Mouse (Mus musculus): Measurements from ENCODE around the gene Shisa6. TPM values are rescaled to one million over a fixed set of nuclear protein-coding genes. Genes with fewer than 3 reads are reported as not detected.
"Not testable (repeated sequence)": the region's sequence is repeated elsewhere in the genome, so short reads cannot be mapped to it uniquely, and the experiment has no call there.

The Shisa6 gene
- polyA plus RNA-seq, 1 experiment from 2014 or later, result 0.80 TPM

DNA sequence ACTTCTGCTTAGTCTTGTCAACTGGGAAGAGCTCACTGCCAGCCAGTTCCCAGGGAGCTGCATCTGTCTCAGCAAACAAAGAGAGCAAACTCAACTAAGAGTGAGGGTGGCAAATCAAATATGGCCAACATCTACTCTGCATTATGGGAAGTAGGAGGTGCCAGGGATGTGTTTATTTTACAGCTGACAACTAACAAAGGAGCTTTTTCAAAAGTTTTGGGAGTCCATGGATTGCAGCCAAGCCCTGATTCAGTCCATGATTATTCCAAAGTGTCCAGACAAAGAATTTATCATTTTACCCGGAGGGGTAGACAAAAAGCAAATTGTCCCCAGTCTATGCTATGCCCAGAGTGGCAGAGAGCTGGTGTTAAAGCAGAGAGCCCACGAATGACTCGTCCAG lies 107.5 kb downstream of the Shisa6 start:
- no peaks in the 10 kb centered on the region for H3K36me3 ChIP-seq (ENCODE audit: control insufficient read depth, insufficient read depth, low read length)
- no peak for ATAC-seq (ENCODE audit: insufficient number of reproducible peaks, insufficient read depth, low FRiP score, low read depth)
- no peak overlapping the region for H3K9ac ChIP-seq (replicated peaks; ENCODE audit: low read depth, low read length)
- WGBS, result 56% methylated on average over 3 of the region's 3 CpGs
- H3K4me2 ChIP-seq (replicated peaks; ENCODE audit: low read depth, low read length), result no peak overlapping the region
- no peak overlapping the region for H3K4me3 ChIP-seq (ENCODE audit: low read depth, low read length)
- no peak overlapping the region for H3K27ac ChIP-seq (ENCODE audit: low read length)
- no peaks in the 10 kb centered on the region for H3K4me1 ChIP-seq (ENCODE audit: control insufficient read depth, insufficient read depth, low read length)
- no peaks in the 10 kb centered on the region for H3K27me3 ChIP-seq (ENCODE audit: control insufficient read depth, insufficient read depth, low read length)
- H3K9me3 ChIP-seq (ENCODE audit: control insufficient read depth, low read depth, low read length), result no peaks in the 10 kb centered on the region

GRCm38 (mm10) chr11:66408721-66409120 lies 117.0 kb downstream of the Shisa6 start:
- WGBS, result 36% methylated on average over 6 of the region's 6 CpGs
- not testable (repeated sequence) for H3K9me3 ChIP-seq (ENCODE audit: control insufficient read depth, low read depth, low read length); H3K9ac ChIP-seq (replicated peaks; ENCODE audit: low read depth, low read length); H3K27ac ChIP-seq (ENCODE audit: low read length); H3K27me3 ChIP-seq (ENCODE audit: control insufficient read depth, insufficient read depth, low read length); ATAC-seq (ENCODE audit: insufficient number of reproducible peaks, insufficient read depth, low FRiP score, low read depth); H3K4me1 ChIP-seq (ENCODE audit: control insufficient read depth, insufficient read depth, low read length); H3K36me3 ChIP-seq (ENCODE audit: control insufficient read depth, insufficient read depth, low read length); H3K4me2 ChIP-seq (replicated peaks; ENCODE audit: low read depth, low read length); H3K4me3 ChIP-seq (ENCODE audit: low read depth, low read length)

DNA sequence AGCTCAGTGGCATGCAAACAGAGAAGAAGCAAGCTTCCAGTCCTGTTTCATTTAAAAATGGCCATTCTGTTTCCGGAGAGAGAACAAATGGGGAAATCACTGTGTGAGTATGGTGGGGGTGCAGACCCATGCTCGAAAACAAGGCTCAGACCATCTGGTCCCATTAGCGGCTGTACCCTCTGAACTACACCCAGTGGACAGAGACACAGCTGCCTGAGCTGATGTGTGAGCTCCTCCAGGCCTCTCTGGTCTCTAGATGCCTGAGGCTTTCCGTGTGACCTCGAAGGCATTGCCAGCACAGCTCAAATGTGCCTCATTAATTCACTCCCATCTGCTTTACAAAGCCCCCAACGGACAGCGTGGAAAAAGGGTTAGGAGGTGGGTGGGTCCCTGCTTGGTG lies 125.7 kb downstream of the Shisa6 start:
- no peak overlapping the region for H3K9ac ChIP-seq (replicated peaks; ENCODE audit: low read depth, low read length)
- no peaks in the 10 kb centered on the region for H3K4me1 ChIP-seq (ENCODE audit: control insufficient read depth, insufficient read depth, low read length)
- ATAC-seq (ENCODE audit: insufficient number of reproducible peaks, insufficient read depth, low FRiP score, low read depth), result no peak
- 62% methylated on average over 7 of the region's 7 CpGs for WGBS
- H3K27me3 ChIP-seq (ENCODE audit: control insufficient read depth, insufficient read depth, low read length), result no peaks in the 10 kb centered on the region
- no peaks in the 10 kb centered on the region for H3K36me3 ChIP-seq (ENCODE audit: control insufficient read depth, insufficient read depth, low read length)
- no peaks in the 10 kb centered on the region for H3K9me3 ChIP-seq (ENCODE audit: control insufficient read depth, low read depth, low read length)
- no peak overlapping the region for H3K4me2 ChIP-seq (replicated peaks; ENCODE audit: low read depth, low read length)
- no peak overlapping the region for H3K27ac ChIP-seq (ENCODE audit: low read length)
- no peak overlapping the region for H3K4me3 ChIP-seq (ENCODE audit: low read depth, low read length)

- Histone ChIP-seq H3K9ac (replicated peaks; ENCODE audit: low read depth, low read length) (no peak overlapping the region), H3K27me3 (ENCODE audit: control insufficient read depth, insufficient read depth, low read length) (no peaks in the 10 kb centered on the region), H3K9me3 (ENCODE audit: control insufficient read depth, low read depth, low read length) (no peaks in the 10 kb centered on the region), H3K4me3 (ENCODE audit: low read depth, low read length) (no peak overlapping the region), H3K4me2 (replicated peaks; ENCODE audit: low read depth, low read length) (no peak overlapping the region), H3K4me1 (ENCODE audit: control insufficient read depth, insufficient read depth, low read length) (no peaks in the 10 kb centered on the region), H3K27ac (ENCODE audit: low read length) (no peak overlapping the region), H3K36me3 (ENCODE audit: control insufficient read depth, insufficient read depth, low read length) (no peaks in the 10 kb centered on the region)
- no peak for ATAC-seq (ENCODE audit: insufficient number of reproducible peaks, insufficient read depth, low FRiP score, low read depth)
- 54% methylated on average over 3 of the region's 3 CpGs for WGBS
Measured at GRCm38 (mm10) chr11:66387561-66387960, 138.2 kb downstream of the Shisa6 start.

DNA sequence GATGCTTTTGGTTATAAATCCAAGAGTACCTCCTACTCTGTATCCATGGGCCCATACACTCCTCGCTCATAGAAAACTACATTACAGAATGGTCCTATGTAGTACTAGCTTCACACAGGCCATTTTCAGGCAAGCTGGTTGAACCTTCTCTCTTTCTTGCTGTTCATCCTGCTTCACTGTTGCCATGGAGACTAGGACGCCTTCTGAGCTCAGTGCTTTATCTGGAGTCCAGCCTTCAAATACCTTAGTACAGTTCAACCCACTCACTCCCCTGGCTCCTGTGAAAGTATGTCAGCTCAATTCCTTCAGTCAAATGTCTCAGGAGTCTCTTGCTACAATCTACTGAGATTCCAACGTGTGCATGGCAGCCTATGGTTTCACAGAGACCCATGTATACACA lies 154.0 kb downstream of the Shisa6 start:
- H3K27ac ChIP-seq (ENCODE audit: low read length), result no peak overlapping the region
- H3K4me3 ChIP-seq (ENCODE audit: low read depth, low read length), result no peak overlapping the region
- H3K9me3 ChIP-seq (ENCODE audit: control insufficient read depth, low read depth, low read length), result no peaks in the 10 kb centered on the region
- H3K4me2 ChIP-seq (replicated peaks; ENCODE audit: low read depth, low read length), result no peak overlapping the region
- H3K4me1 ChIP-seq (ENCODE audit: control insufficient read depth, insufficient read depth, low read length), result no peaks in the 10 kb centered on the region
- no peaks in the 10 kb centered on the region for H3K36me3 ChIP-seq (ENCODE audit: control insufficient read depth, insufficient read depth, low read length)
- ATAC-seq (ENCODE audit: insufficient number of reproducible peaks, insufficient read depth, low FRiP score, low read depth), result no peak
- WGBS, result 69% methylated on average over 3 of the region's 3 CpGs
- H3K27me3 ChIP-seq (ENCODE audit: control insufficient read depth, insufficient read depth, low read length), result no peaks in the 10 kb centered on the region
- H3K9ac ChIP-seq (replicated peaks; ENCODE audit: low read depth, low read length), result no peak overlapping the region

GRCm38 (mm10) chr11:66369764-66370163 lies 156.0 kb downstream of the Shisa6 start:
- Histone ChIP-seq H3K4me2 (replicated peaks; ENCODE audit: low read depth, low read length) (no peak overlapping the region), H3K4me3 (ENCODE audit: low read depth, low read length) (no peak overlapping the region), H3K27ac (ENCODE audit: low read length) (no peak overlapping the region), H3K9me3 (ENCODE audit: control insufficient read depth, low read depth, low read length) (no peaks in the 10 kb centered on the region), H3K27me3 (ENCODE audit: control insufficient read depth, insufficient read depth, low read length) (no peaks in the 10 kb centered on the region), H3K36me3 (ENCODE audit: control insufficient read depth, insufficient read depth, low read length) (no peaks in the 10 kb centered on the region), H3K9ac (replicated peaks; ENCODE audit: low read depth, low read length) (no peak overlapping the region), H3K4me1 (ENCODE audit: control insufficient read depth, insufficient read depth, low read length) (no peaks in the 10 kb centered on the region)
- no peak for ATAC-seq (ENCODE audit: insufficient number of reproducible peaks, insufficient read depth, low FRiP score, low read depth)
- 81% methylated on average over 4 of the region's 4 CpGs for WGBS

DNA sequence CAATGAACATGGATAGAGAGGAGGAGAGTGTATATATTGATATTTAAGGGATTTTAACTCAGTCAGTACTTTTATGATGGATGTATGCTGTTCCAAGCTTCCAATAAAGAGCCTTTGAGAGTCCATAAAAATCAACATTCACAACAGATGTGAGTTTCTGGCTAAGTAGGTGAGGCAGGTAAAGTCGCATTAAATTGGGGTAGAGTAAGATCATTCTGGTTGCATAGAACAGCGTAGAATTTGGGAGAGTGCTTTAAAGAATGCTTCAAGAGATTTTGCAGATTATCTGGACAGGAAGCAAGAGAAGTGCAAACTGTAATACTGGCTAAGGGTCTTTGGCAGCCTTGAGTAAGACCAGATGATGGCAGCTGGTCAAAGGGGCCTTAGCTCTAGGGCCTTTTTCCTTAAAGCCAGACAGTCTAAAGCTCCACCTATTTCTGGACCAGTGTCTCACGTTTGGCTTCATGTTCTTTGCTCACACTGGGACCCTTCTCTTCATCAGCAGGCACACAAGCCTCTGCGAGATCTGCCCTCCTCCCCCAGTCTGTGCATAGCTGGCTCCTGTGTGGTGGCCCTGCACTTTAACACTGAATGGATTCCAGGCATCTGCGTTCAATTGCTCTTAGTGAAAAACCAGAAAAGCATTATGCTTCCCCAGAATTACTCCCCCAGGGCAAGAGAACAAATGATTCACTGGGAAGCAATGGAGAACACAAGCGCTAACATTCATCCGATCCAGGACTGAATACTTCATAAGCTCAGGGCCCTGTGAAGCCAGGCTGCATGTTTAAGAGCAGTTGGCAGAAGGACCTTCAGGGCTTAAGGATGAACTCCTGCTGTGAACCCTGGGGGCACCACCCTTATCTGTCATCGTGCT lies 158.7 kb downstream of the Shisa6 start:
- no peaks in the 10 kb centered on the region for H3K36me3 ChIP-seq (ENCODE audit: control insufficient read depth, insufficient read depth, low read length)
- H3K4me1 ChIP-seq (ENCODE audit: control insufficient read depth, insufficient read depth, low read length), result no peaks in the 10 kb centered on the region
- WGBS, result 56% methylated on average over 8 of the region's 8 CpGs
- no peaks in the 10 kb centered on the region for H3K27me3 ChIP-seq (ENCODE audit: control insufficient read depth, insufficient read depth, low read length)
- no peak for ATAC-seq (ENCODE audit: insufficient number of reproducible peaks, insufficient read depth, low FRiP score, low read depth)
- H3K9ac ChIP-seq (replicated peaks; ENCODE audit: low read depth, low read length), result no peak overlapping the region
- H3K4me2 ChIP-seq (replicated peaks; ENCODE audit: low read depth, low read length), result no peak overlapping the region
- H3K4me3 ChIP-seq (ENCODE audit: low read depth, low read length), result no peak overlapping the region
- no peaks in the 10 kb centered on the region for H3K9me3 ChIP-seq (ENCODE audit: control insufficient read depth, low read depth, low read length)
- no peak overlapping the region for H3K27ac ChIP-seq (ENCODE audit: low read length)

DNA sequence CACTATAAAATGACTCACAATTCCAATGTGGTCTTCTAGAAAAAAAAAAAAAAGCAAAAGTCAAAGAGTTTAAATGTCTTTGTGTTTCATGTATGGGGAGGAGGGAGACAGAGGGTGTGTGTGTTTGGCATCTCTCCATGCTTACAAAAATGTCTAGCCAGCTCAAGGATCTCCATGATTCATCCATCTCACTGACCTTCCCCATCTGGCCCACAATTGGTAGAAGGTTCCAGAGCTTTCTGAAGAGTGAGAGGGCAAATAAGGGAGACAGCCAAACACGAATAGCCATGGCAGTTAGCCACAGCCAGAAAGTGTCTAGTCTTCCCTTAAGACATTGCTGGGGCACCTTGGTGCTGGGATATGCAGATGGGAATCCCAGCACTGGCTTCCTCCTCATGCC lies 166.0 kb downstream of the Shisa6 start:
- H3K27me3 ChIP-seq (ENCODE audit: control insufficient read depth, insufficient read depth, low read length), result no peaks in the 10 kb centered on the region
- ATAC-seq (ENCODE audit: insufficient number of reproducible peaks, insufficient read depth, low FRiP score, low read depth), result no peak
- H3K4me2 ChIP-seq (replicated peaks; ENCODE audit: low read depth, low read length), result no peak overlapping the region
- H3K9me3 ChIP-seq (ENCODE audit: control insufficient read depth, low read depth, low read length), result no peaks in the 10 kb centered on the region
- H3K4me3 ChIP-seq (ENCODE audit: low read depth, low read length), result no peak overlapping the region
- H3K9ac ChIP-seq (replicated peaks; ENCODE audit: low read depth, low read length), result no peak overlapping the region
- H3K27ac ChIP-seq (ENCODE audit: low read length), result no peak overlapping the region
- no peaks in the 10 kb centered on the region for H3K4me1 ChIP-seq (ENCODE audit: control insufficient read depth, insufficient read depth, low read length)
- 54% methylated on average over 1 of the region's 1 CpGs for WGBS
- H3K36me3 ChIP-seq (ENCODE audit: control insufficient read depth, insufficient read depth, low read length), result no peaks in the 10 kb centered on the region

GRCm38 (mm10) chr11:66344822-66345221 lies 180.9 kb downstream of the Shisa6 start:
- no peak overlapping the region for H3K4me3 ChIP-seq (ENCODE audit: low read depth, low read length)
- no peak overlapping the region for H3K9ac ChIP-seq (replicated peaks; ENCODE audit: low read depth, low read length)
- 64% methylated on average over 3 of the region's 3 CpGs for whole genome bisulfite sequencing
- no peaks in the 10 kb centered on the region for H3K27me3 ChIP-seq (ENCODE audit: control insufficient read depth, insufficient read depth, low read length)
- no peaks in the 10 kb centered on the region for H3K36me3 ChIP-seq (ENCODE audit: control insufficient read depth, insufficient read depth, low read length)
- no peak overlapping the region for H3K27ac ChIP-seq (ENCODE audit: low read length)
- no peak for ATAC-seq (ENCODE audit: insufficient number of reproducible peaks, insufficient read depth, low FRiP score, low read depth)
- H3K4me1 ChIP-seq (ENCODE audit: control insufficient read depth, insufficient read depth, low read length), result no peaks in the 10 kb centered on the region
- H3K4me2 ChIP-seq (replicated peaks; ENCODE audit: low read depth, low read length), result no peak overlapping the region
- no peaks in the 10 kb centered on the region for H3K9me3 ChIP-seq (ENCODE audit: control insufficient read depth, low read depth, low read length)

Data from stomach, embryonic 14.5 days (tissue).